Mouse (Mus musculus) embryonic facial prominence, embryonic 13.5 days (tissue): ENCODE measurements around the gene Crkl. TPM values are rescaled to one million over a fixed set of nuclear protein-coding genes. Genes with fewer than 3 reads are reported as not detected.

ENCODE experiments used
- ATAC-seq: fragments of 200-750 bp; cut with Nextera tagmentation; 2 replicates; pipeline ENCODE4 v1.8.0; 2017; ENCODE audit warnings: low read depth; ENCODE audit not compliant: insufficient number of reproducible peaks, insufficient read depth, low FRiP score, low TSS enrichment
- H3K27ac ChIP-seq: fragments of 300-500 bp; sonication (generic); 2 replicates; pipeline ENCODE4 v1.5.1; 2015; ENCODE audit warnings: moderate library complexity, mild to moderate bottlenecking, inconsistent platforms
- H3K27me3 ChIP-seq: fragments of 300-500 bp; sonication (generic); 2 replicates; pipeline ENCODE4 v1.6.1; 2015; ENCODE audit warnings: mild to moderate bottlenecking, inconsistent platforms
- H3K36me3 ChIP-seq: fragments of 300-500 bp; sonication (generic); 2 replicates; pipeline ENCODE4 v1.6.1; 2015; ENCODE audit warnings: mild to moderate bottlenecking, inconsistent platforms
- H3K4me1 ChIP-seq: fragments of 300-500 bp; sonication (generic); 2 replicates; pipeline ENCODE4 v1.6.1; 2015; ENCODE audit warnings: inconsistent platforms
- H3K4me2 ChIP-seq: fragments of 300-500 bp; sonication (generic); 2 replicates; pipeline ENCODE4 v1.6.1; 2015; ENCODE audit warnings: moderate library complexity, mild to moderate bottlenecking, inconsistent platforms
- H3K4me3 ChIP-seq: fragments of 300-500 bp; sonication (generic); 2 replicates; pipeline ENCODE4 v1.5.1; 2015; ENCODE audit warnings: mild to moderate bottlenecking, inconsistent platforms
- H3K9ac ChIP-seq: fragments of 300-500 bp; sonication (generic); 2 replicates; pipeline ENCODE4 v1.6.1; 2015; ENCODE audit warnings: mild to moderate bottlenecking, inconsistent platforms
- H3K9me3 ChIP-seq: fragments of 300-500 bp; sonication (generic); 2 replicates; pipeline ENCODE4 v1.6.1; 2016; ENCODE audit warnings: inconsistent platforms
- WGBS: fragments of 180-500 bp; shearing (Covaris S2); methylation state at CpG from one replicate; pipeline ENCODE4 v1.1.7; 2015; ENCODE audit warnings: mixed read lengths; 5-methylcytosine and 5-hydroxymethylcytosine counted together
- polyA plus RNA-seq: library from polyadenylated mRNA; unstranded; fragments of >200 nt; fragmentation: Nextera tagmentation; extraction: Ambion mirVana; gene quantifications from 2 replicates; pipeline ENCODE4 v1.2.1, GENCODE M21; 2015

Gene Crkl
- polyA plus RNA-seq, 1 experiment from 2014 or later = 84.3 TPM

DNA sequence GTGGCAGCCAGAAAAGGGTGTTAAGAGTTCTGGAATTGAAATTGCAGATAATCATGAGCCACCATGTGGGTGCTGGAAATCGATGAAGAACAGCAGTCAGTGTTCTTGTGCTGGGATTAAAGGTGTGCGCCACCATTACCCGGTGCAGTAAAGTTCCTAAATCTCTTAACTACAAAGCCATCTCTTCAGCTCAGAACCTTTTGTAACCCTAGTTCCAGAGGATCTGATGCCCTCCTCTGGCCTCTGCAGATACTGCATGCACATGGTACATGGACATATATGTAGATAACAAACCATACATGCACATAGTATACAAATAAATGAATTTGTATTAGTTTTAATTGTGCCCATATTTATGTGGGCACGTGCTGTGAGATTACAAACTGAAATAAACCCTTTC lies 8.5 kb downstream of the Crkl start:
- Histone ChIP-seq H3K4me2 (no peak overlapping the region), H3K27me3 (no peaks in the 10 kb centered on the region), H3K4me3 (no peak overlapping the region), H3K36me3 (peaks cover 49% of the 10 kb centered on the region), H3K9me3 (no peaks in the 10 kb centered on the region), H3K4me1 (peaks cover 15% of the 10 kb centered on the region), H3K27ac (no peak overlapping the region), H3K9ac (no peak overlapping the region)
- WGBS = 90% methylated on average over 4 of the region's 4 CpGs
- ATAC-seq = no peak

DNA sequence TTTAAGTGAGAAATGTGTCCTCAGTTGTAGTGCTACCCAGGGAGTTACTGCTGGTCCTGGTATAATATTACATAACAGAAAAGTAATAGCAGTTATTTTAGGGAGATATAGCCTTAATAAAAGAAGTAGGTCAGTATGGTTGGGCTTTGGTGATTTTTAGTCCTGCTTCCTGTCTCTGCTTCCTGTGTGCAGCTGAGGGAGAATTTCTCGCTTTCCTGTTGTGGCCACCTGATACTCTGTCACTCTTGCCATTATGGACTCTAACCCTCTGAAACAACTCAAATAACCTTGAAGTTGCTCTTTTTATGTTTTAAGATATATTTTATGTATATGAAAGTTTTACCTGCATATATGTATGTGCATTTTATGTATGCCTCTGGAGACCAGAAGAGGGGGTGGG lies 9.8 kb downstream of the Crkl start:
- H3K4me2 ChIP-seq = no peak overlapping the region
- no peaks in the 10 kb centered on the region for H3K27me3 ChIP-seq
- H3K4me1 ChIP-seq = peaks cover 7% of the 10 kb centered on the region; the same call in 1 of the 2 replicates
- ATAC-seq = no peak
- 89% methylated on average over 1 of the region's 1 CpGs for WGBS
- no peak overlapping the region for H3K9ac ChIP-seq
- H3K27ac ChIP-seq = no peak overlapping the region
- H3K36me3 ChIP-seq = peaks cover 39% of the 10 kb centered on the region
- H3K4me3 ChIP-seq = no peak overlapping the region
- H3K9me3 ChIP-seq = no peaks in the 10 kb centered on the region

DNA sequence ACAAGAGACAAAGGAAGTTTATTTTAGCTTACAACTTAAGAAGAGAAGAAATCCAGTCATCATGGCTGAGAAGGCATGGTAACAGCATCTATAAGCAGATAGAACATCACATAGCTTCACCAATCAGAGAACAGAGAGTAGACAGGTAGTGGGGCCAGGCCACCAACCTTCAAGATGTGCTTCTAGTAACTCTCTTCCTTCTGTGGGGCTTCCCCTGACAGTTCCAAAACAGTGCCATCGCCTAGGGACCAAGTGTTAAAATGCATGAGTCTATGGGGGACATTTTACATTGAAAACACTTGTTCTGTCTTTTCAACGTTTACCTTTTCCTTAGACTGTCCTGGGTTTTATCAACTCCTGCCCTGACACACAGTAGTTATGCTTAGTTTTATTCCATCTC lies 11.4 kb downstream of the Crkl start:
- Histone ChIP-seq H3K27ac (no peak overlapping the region), H3K4me1 (no peaks in the 10 kb centered on the region), H3K4me3 (no peak overlapping the region), H3K36me3 (peaks cover 26% of the 10 kb centered on the region), H3K4me2 (no peak overlapping the region), H3K27me3 (no peaks in the 10 kb centered on the region), H3K9ac (no peak overlapping the region), H3K9me3 (no peaks in the 10 kb centered on the region)
- 92% methylated on average over 2 of the region's 2 CpGs for WGBS
- ATAC-seq = no peak

DNA sequence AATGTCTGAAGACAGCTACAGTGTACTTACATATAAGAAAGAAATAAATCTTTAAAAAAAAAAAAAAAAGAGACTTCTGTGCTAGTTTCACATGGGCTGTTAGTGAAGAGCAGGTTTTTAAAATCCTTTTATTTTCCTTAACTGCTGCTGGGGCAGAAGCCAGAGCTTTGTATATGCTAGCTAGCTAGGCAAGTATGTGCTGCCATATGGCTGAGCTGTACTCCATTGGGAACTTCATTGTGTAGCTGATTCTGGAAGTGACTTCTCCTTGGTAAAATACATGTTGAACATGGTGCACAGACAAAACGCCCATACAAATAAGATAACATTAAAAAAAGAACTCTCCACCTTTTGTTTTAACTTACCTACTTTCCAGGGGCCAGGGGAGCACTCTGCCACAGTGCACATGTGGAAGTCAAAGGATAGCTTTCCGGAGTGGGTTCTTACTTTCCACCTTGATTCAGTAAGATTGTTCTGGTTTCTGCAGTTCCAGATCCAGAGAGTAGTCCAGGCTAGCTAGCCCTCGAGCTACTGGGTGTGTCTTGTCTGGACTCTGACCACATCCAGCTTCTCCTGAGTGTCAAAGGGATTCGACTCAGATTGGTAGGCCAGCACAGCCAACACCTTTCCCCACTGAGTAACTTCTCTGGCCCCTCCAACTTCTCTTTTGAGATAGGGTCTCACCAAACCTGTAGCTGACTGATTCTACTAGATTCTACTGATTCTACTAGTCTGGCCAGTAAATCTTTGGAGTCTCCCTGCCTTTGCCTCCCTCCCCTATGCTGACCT lies 15.3 kb downstream of the Crkl start:
- 84% methylated on average over 4 of the region's 4 CpGs for WGBS
- Histone ChIP-seq H3K36me3 (peaks cover 33% of the 10 kb centered on the region), H3K27ac (no peak overlapping the region), H3K4me1 (no peaks in the 10 kb centered on the region), H3K4me3 (no peak overlapping the region), H3K27me3 (no peaks in the 10 kb centered on the region), H3K9ac (no peak overlapping the region), H3K9me3 (no peaks in the 10 kb centered on the region), H3K4me2 (no peak overlapping the region)
- no peak for ATAC-seq

DNA sequence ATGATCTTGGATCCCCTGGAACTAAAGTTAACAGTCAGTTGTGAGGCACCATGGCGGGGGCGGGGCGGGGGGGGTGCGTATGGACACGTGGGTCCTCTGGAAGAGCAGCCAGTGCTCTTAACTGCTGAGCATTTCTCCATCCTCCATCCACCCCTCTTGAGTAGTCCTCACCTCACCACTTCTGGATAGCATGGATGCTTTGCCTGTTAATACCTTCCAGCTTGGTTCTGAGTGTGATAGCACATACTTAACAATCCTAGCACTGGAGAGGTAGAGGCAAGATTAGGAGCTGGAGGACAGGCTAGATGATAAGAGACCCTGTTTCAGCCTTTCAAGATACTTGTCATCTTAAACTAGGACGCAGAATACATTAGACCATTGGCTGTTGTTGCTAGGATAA lies 20.7 kb downstream of the Crkl start:
- Histone ChIP-seq H3K4me3 (no peak overlapping the region), H3K27ac (no peak overlapping the region), H3K4me1 (peaks cover 4% of the 10 kb centered on the region; the same call in 1 of the 2 replicates), H3K9me3 (no peaks in the 10 kb centered on the region), H3K4me2 (no peak overlapping the region), H3K36me3 (peaks cover 53% of the 10 kb centered on the region), H3K9ac (no peak overlapping the region), H3K27me3 (no peaks in the 10 kb centered on the region)
- WGBS = 87% methylated on average over 6 of the region's 6 CpGs
- ATAC-seq = no peak

DNA sequence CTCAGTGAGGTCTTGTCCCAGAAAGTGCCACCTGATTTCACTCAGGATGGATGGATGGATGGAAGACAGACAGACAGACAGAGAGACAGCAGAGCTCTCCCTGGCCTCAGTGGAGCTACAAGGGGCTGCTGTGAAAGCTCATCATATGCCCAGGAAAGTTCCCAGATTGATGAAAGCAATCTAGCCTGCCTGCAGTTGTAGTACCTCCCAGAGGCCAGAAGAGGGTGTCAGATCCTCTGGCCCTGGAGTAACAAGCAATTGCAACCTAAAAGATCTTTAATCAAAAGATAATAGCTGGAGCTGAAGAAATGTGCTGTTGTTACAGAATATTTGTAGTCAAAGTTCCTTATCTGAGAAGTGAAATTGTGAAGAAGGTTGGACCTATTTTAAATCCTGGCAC lies 22.3 kb downstream of the Crkl start:
- Histone ChIP-seq H3K9ac (no peak overlapping the region), H3K4me1 (peaks cover 4% of the 10 kb centered on the region; the same call in 1 of the 2 replicates), H3K27ac (no peak overlapping the region), H3K36me3 (peaks cover 55% of the 10 kb centered on the region), H3K9me3 (no peaks in the 10 kb centered on the region), H3K27me3 (no peaks in the 10 kb centered on the region), H3K4me3 (no peak overlapping the region), H3K4me2 (no peak overlapping the region)
- ATAC-seq = no peak

DNA sequence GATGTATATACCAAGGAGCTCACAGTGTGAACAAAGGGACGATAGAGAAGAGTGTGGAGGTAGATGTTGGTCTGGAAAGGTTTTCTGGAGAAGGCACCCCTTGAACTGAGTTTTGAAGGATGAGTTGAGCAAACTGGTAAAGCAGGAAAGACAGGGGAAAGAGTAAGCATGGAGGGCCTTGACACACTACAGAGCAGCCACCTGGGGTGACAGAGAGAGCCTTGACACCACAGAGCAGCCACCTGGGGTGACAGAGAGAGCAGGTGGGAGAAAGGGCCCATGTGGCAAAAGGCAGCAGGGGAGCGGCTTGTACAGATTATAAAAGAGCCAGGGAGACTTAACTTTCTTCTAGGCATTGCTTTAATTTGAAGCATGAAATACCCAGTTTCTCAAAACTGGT lies 23.0 kb downstream of the Crkl start:
- Histone ChIP-seq H3K4me1 (peaks cover 4% of the 10 kb centered on the region; the same call in 1 of the 2 replicates), H3K4me3 (no peak overlapping the region), H3K4me2 (no peak overlapping the region), H3K9ac (no peak overlapping the region), H3K9me3 (no peaks in the 10 kb centered on the region), H3K36me3 (peaks cover 54% of the 10 kb centered on the region), H3K27me3 (no peaks in the 10 kb centered on the region), H3K27ac (no peak overlapping the region)
- ATAC-seq = no peak
- WGBS = 82% methylated on average over 2 of the region's 2 CpGs

DNA sequence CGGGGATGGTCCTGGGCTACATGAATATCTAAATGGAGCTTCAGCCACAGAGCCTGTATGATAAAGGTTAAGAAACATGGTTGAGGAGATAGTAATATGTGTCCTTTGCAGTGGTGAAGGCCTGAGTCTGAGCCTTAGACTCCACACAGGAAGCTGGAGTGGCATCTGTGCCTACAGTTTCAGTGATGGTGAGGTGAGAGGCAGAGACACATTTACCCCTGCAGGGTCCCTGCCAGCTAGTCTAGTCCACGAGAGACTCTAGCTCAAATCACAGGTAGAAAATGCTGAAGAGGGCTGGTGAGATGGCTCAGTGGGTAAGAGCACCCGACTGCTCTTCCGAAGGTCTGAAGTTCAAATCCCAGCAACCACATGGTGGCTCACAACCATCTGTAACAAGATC lies 23.5 kb downstream of the Crkl start:
- no peak overlapping the region for H3K4me3 ChIP-seq
- H3K27me3 ChIP-seq = no peaks in the 10 kb centered on the region
- H3K4me1 ChIP-seq = peaks cover 4% of the 10 kb centered on the region; the same call in 1 of the 2 replicates
- 94% methylated on average over 4 of the region's 4 CpGs for WGBS
- no peak overlapping the region for H3K27ac ChIP-seq
- peaks cover 49% of the 10 kb centered on the region for H3K36me3 ChIP-seq
- no peak overlapping the region for H3K4me2 ChIP-seq
- ATAC-seq = no peak
- no peaks in the 10 kb centered on the region for H3K9me3 ChIP-seq
- no peak overlapping the region for H3K9ac ChIP-seq

DNA sequence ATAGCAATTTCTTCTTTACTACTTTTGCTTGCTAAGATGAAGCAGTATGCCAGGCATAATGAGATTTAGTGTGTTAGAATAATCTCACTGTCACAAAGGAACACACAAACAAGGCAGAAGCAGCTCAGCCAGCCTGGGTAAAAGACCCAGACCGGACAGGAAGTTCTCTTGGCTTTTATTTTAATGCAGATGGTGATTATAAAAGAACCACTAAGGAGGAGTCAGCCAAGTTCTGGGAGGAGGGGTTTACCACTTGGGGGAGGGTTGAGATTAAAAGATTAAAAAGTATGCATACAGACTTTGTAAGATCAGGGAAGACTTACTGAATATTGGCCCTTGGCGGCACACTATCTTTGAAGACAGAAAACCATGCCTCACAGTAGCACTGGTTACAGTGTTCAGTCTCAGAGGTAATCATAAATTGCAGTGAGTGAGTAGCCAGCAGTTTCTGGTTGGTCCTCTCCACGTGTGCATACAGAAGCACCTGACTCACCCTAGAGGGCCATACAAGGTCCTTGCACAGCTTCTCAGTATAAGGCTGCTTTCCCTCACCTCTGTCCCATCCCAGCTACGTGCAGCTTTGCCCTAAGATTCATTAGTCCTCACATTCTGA lies 26.6 kb downstream of the Crkl start:
- 0 out of 2 replicates have a peak, but pooled peaks cover 4% of the 10 kb centered on the region for H3K4me1 ChIP-seq
- no peak overlapping the region for H3K4me3 ChIP-seq
- no peak overlapping the region for H3K4me2 ChIP-seq
- H3K36me3 ChIP-seq = peaks cover 49% of the 10 kb centered on the region
- H3K9me3 ChIP-seq = no peaks in the 10 kb centered on the region
- no peak for ATAC-seq
- H3K27ac ChIP-seq = no peak overlapping the region
- no peak overlapping the region for H3K9ac ChIP-seq
- no peaks in the 10 kb centered on the region for H3K27me3 ChIP-seq
- 86% methylated on average over 4 of the region's 4 CpGs for WGBS

DNA sequence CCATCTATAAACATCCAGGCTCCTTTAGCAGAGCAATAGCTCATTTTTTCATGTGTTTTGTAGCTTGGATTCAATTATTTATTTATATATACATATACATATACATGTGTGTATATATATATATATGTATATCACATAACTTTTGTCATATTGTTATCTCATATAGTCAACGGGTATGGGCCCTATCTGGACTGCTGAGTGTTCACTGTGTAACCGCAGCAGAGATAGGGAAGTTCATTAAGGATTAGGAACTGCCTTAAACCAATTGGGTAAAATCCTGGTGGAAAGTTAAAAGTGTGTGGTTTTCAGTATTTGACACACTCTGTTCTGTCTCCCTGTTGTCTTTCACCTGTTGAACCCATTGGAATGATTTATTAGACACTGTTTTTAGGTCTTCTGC lies 29.7 kb downstream of the Crkl start:
- no peak for ATAC-seq
- Histone ChIP-seq H3K4me3 (no peak overlapping the region), H3K9me3 (no peaks in the 10 kb centered on the region), H3K4me1 (peaks cover 6% of the 10 kb centered on the region; the same call in 1 of the 2 replicates), H3K27ac (no peak overlapping the region), H3K9ac (no peak overlapping the region), H3K36me3 (peaks cover 68% of the 10 kb centered on the region), H3K4me2 (no peak overlapping the region), H3K27me3 (no peaks in the 10 kb centered on the region)
- WGBS = 93% methylated on average over 2 of the region's 2 CpGs

DNA sequence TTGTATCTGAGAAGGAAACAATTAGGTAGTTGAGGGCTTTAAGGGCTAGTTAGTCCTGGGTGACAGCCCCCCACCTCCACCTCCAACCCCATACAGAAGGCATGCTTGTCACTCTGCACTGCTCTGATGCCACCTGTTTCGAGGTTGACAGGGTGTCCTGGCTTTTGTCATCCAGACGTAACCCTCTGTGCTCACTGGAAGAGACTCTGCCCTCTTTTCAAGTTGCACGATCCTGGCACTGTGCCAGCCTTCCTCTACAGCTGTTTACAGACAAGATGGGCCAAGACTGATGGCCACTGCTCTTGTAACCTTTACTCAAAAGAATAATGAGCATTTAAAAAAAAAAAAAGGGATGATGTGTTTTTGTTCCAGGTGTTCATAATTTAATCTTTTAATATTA lies 34.7 kb downstream of the Crkl start:
- WGBS = 61% methylated on average over 3 of the region's 3 CpGs
- Histone ChIP-seq H3K36me3 (peaks cover 58% of the 10 kb centered on the region), H3K4me3 (no peak overlapping the region), H3K9ac (no peak overlapping the region), H3K27ac (no peak overlapping the region), H3K4me2 (no peak overlapping the region), H3K27me3 (peaks cover 42% of the 10 kb centered on the region), H3K4me1 (peaks cover 16% of the 10 kb centered on the region), H3K9me3 (no peaks in the 10 kb centered on the region)
- ATAC-seq = no peak
